Mouse (Mus musculus) midbrain, postnatal 0 days (tissue): Measurements from ENCODE around the gene Fbxl3. TPM values are rescaled to one million over a fixed set of nuclear protein-coding genes. Genes with fewer than 3 reads are reported as not detected.

ENCODE experiments used
- ATAC-seq: fragments of 200-750 bp; cut with Nextera tagmentation; 2 replicates; pipeline ENCODE4 v1.8.0; 2017; ENCODE audit warnings: moderate number of reproducible peaks, mild to moderate bottlenecking, moderate TSS enrichment, moderate library complexity; ENCODE audit not compliant: low FRiP score
- DNase-seq: peaks from one replicate; pipeline ENCODE4 v3.0.0-alpha.2; 2015; ENCODE audit warnings: low spot score
- H3K27ac ChIP-seq: fragments of 300-500 bp; sonication (generic); 2 replicates; pipeline ENCODE4 v1.5.1; 2014; ENCODE audit warnings: low read depth, mild to moderate bottlenecking, low read length, mixed read lengths
- H3K27me3 ChIP-seq: fragments of 300-500 bp; sonication (generic); 2 replicates; pipeline ENCODE4 v1.6.1; 2014; ENCODE audit warnings: low read length, control low read depth, mixed read lengths; ENCODE audit not compliant: insufficient read depth
- H3K36me3 ChIP-seq: fragments of 300-500 bp; sonication (generic); 2 replicates; pipeline ENCODE4 v1.6.1; 2014; ENCODE audit warnings: low read length, control low read depth, mixed read lengths; ENCODE audit not compliant: insufficient read depth
- H3K4me1 ChIP-seq: fragments of 300-500 bp; sonication (generic); 2 replicates; pipeline ENCODE4 v1.6.1; 2014; ENCODE audit warnings: mild to moderate bottlenecking, control low read depth, antibody characterized with exemption, low read length, mixed read lengths; ENCODE audit not compliant: insufficient read depth
- H3K4me2 ChIP-seq: fragments of 300-500 bp; sonication (generic); 2 replicates; pipeline ENCODE4 v1.6.1; 2014; ENCODE audit warnings: low read depth, mild to moderate bottlenecking, low read length, mixed read lengths; ENCODE audit not compliant: poor library complexity, severe bottlenecking
- H3K4me3 ChIP-seq: fragments of 300-500 bp; sonication (generic); 2 replicates; pipeline ENCODE4 v1.5.1; 2014; ENCODE audit warnings: low read depth, mild to moderate bottlenecking, low read length, moderate library complexity
- H3K9ac ChIP-seq: fragments of 300-500 bp; sonication (generic); replicated peaks from 2 replicates; pipeline ENCODE4 v1.6.1; 2014; ENCODE audit warnings: mild to moderate bottlenecking, low read length, moderate library complexity, mixed read lengths; ENCODE audit not compliant: poor library complexity, severe bottlenecking
- H3K9me3 ChIP-seq: fragments of 300-500 bp; sonication (generic); 2 replicates; pipeline ENCODE4 v1.6.1; 2016; ENCODE audit warnings: low read length, control low read depth
- CTCF ChIP-seq: IDR thresholded peaks from 2 replicates; pipeline ENCODE4 v1.5.1; 2016; ENCODE audit warnings: antibody characterized with exemption, mild to moderate bottlenecking
- WGBS: fragments of 180-500 bp; shearing (Covaris S2); extraction: QIAGEN DNeasy Blood & Tissue Kit; methylation state at CpG from one replicate; pipeline ENCODE4 v1.1.7; 2014; 5-methylcytosine and 5-hydroxymethylcytosine counted together
- polyA plus RNA-seq: library from polyadenylated mRNA; unstranded; fragments of >200 nt; fragmentation: Nextera tagmentation; extraction: Ambion mirVana; gene quantifications from 2 replicates; pipeline ENCODE4 v1.2.1, GENCODE M21; 2015
- total RNA-seq: library from RNA; depleted of rRNA; stranded (reverse); fragments of >200 nt; gene quantifications from 2 replicates; pipeline ENCODE4 v1.2.3, GENCODE M21; 2014

Gene Fbxl3
- total and polyA plus RNA-seq, 2 experiments from 2014 or later: 22.5 to 64.5 TPM

GRCm38 (mm10) chr14:103072731-103073130, 26.6 kb downstream of the Fbxl3 start:
- Histone ChIP-seq H3K9me3 (no peaks in the 10 kb centered on the region), H3K27ac (no peak overlapping the region), H3K4me2 (no peak overlapping the region), H3K36me3 (peaks cover 11% of the 10 kb centered on the region), H3K4me3 (no peak overlapping the region), H3K4me1 (peaks cover 3% of the 10 kb centered on the region; the same call in 1 of the 2 replicates), H3K27me3 (no peaks in the 10 kb centered on the region), H3K9ac (no peak overlapping the region)
- TF ChIP-seq CTCF: no peak
- DNase-seq (no peak), ATAC-seq (no peak)
- 92% methylated on average over 4 of the region's 4 CpGs for WGBS

DNA sequence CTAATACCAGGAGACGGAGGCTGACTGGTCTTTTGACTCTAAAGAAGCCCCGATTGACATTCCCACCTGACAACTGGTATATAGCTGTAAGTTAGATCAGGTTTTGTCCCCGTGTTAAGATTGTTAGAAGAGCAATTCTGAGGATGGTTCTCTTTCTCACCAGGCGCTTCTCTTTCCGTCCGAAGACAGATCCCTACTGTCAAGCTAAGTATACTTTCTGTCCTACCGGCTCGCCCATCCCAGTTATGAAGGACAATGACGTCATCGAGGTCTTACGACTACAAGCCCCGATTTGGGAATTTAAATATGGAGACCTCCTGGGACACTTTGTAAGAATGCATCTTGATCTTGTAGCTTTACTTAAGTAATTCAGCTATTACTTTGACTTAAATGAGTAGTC, 27.9 kb downstream of the Fbxl3 start:
- 93% methylated on average over 12 of the region's 12 CpGs for WGBS
- ATAC-seq: no peak
- H3K27ac ChIP-seq: no peak overlapping the region
- no peaks in the 10 kb centered on the region for H3K9me3 ChIP-seq
- H3K9ac ChIP-seq: no peak overlapping the region
- no peak overlapping the region for H3K4me2 ChIP-seq
- TF ChIP-seq CTCF: no peak
- peaks cover 3% of the 10 kb centered on the region; the same call in 1 of the 2 replicates for H3K4me1 ChIP-seq
- no peak for DNase-seq
- H3K27me3 ChIP-seq: no peaks in the 10 kb centered on the region
- peaks cover 11% of the 10 kb centered on the region for H3K36me3 ChIP-seq
- no peak overlapping the region for H3K4me3 ChIP-seq

GRCm38 (mm10) chr14:103070790-103071189, 28.6 kb downstream of the Fbxl3 start:
- ATAC-seq (no peak), DNase-seq (no peak)
- 5% methylated on average over 10 of the region's 10 CpGs for WGBS
- Histone ChIP-seq H3K9me3 (no peaks in the 10 kb centered on the region), H3K4me2 (peak overlapping the region; percentile 70), H3K4me3 (peak overlapping the region; percentile 63), H3K36me3 (peaks cover 11% of the 10 kb centered on the region), H3K4me1 (peaks cover 3% of the 10 kb centered on the region; the same call in 1 of the 2 replicates), H3K9ac (peak overlapping the region; percentile 58), H3K27me3 (no peaks in the 10 kb centered on the region), H3K27ac (no peak overlapping the region)
- no peak for TF ChIP-seq CTCF

GRCm38 (mm10) chr14:103069864-103070611, 29.3 kb downstream of the Fbxl3 start, which contains the start of gene Cln5:
Gene Cln5 (plus strand): TSS chr14:103070216.
- Histone ChIP-seq H3K27me3 (no peaks in the 10 kb centered on the region), H3K4me1 (peaks cover 3% of the 10 kb centered on the region; the same call in 1 of the 2 replicates), H3K27ac (peak within 1 kb of the TSS; percentile 63), H3K4me3 (peak within 1 kb of the TSS; percentile 63), H3K36me3 (peaks cover 11% of the 10 kb centered on the region), H3K9me3 (no peaks in the 10 kb centered on the region), H3K4me2 (peak within 1 kb of the TSS; percentile 70), H3K9ac (peak within 1 kb of the TSS; percentile 58)
- ATAC-seq: peak; percentile 97
- WGBS: under 1% methylated on average over 65 of the region's 65 CpGs
- TF ChIP-seq CTCF: peak; percentile 69
- DNase-seq: peak; percentile 97

- Histone ChIP-seq H3K36me3 (peaks cover 11% of the 10 kb centered on the region), H3K4me1 (peaks cover 3% of the 10 kb centered on the region; the same call in 1 of the 2 replicates), H3K4me3 (peak overlapping the region; percentile 63), H3K27me3 (no peaks in the 10 kb centered on the region), H3K9ac (peak overlapping the region; percentile 58), H3K4me2 (peak overlapping the region; percentile 70), H3K9me3 (no peaks in the 10 kb centered on the region), H3K27ac (peak overlapping the region; percentile 60)
- no peak for DNase-seq
- TF ChIP-seq CTCF: no peak
- ATAC-seq: no peak; the same call in 1 of the 2 replicates
- 11% methylated on average over 12 of the region's 12 CpGs for WGBS
Observed at GRCm38 (mm10) chr14:103069465-103069863, 29.9 kb downstream of the Fbxl3 start.
